Mouse (Mus musculus) gastrocnemius, adult 2 months (tissue): ENCODE measurements at regions not wholly inside any gene's neighbourhood (a gene's known extent, or its start where the extent isn't known, plus 50 kb on each side); places are given as distances from the start of the nearest gene placed in this dataset.
A peak's percentile ranks its signal among the peaks of the same experiment; 100 is the strongest.

Experiments
- DNase-seq: peaks from one replicate; pipeline ENCODE4 v3.0.0; 2022
- H3K27ac ChIP-seq: fragments of 200-600 bp; 2 replicates; pipeline ENCODE4 v1.8.1; 2022; ENCODE audit warnings: mild to moderate bottlenecking
- H3K4me3 ChIP-seq: fragments of 200-600 bp; 2 replicates; pipeline ENCODE4 v1.8.1; 2022; ENCODE audit warnings: mild to moderate bottlenecking, moderate library complexity
- CTCF ChIP-seq: fragments of 200-600 bp; IDR thresholded peaks from 2 replicates; pipeline ENCODE4 v1.8.1; 2022; ENCODE audit warnings: antibody characterized with exemption, mild to moderate bottlenecking, moderate library complexity
- intact Hi-C: fragments of 180-260 bp; cut with DNase I; formaldehyde crosslinking; loops from one replicate; pipeline ENCODE4 v1.15.1; 2025

DNA sequence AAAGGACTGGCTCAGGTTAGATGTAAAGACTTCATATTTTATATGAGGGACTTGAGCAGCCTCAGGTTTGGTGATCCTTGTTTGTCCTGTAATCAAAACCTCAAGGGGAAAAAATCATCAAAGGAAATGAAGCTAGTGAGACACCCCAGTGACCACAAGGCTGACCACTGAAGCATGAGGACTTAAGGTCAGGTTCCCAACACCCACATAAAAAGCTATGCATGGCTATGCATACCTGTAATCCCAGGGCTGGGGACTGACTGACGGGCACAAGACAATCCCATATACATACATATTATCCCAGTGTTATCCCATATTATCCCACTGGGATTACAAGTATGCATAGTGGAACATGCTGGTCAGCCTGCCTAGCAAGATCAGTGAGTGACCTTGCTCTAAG lies 467.5 kb upstream of the Pou3f3 start:
- intact Hi-C loops, result no loop called here
- H3K27ac ChIP-seq, result no peak overlapping the region
- no peak overlapping the region for H3K4me3 ChIP-seq
- no peak for TF ChIP-seq CTCF
- DNase-seq, result no peak

DNA sequence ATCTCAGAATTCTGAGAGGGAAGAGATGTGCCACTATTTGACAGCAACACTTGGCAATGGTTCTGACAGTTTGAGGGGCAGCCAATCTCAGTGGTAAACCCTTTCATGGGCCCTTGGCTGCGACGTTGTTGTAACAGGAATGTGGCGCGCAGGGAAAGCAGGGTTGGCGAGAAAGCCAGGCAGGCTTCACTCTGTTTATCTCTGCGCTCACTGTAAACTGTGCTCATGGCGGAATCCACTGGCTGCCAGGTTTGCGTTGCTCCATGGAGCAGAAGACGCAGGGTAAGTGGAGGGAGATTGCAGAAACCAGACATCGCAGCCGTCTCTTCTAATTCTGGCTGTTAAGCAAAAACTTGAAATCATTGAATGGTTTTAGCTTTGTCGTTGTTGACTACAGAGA lies 465.9 kb upstream of the Pou3f3 start:
- Histone ChIP-seq H3K27ac (no peak overlapping the region), H3K4me3 (no peak overlapping the region)
- no peak for TF ChIP-seq CTCF
- intact Hi-C loops, result no loop called here
- no peak for DNase-seq

DNA sequence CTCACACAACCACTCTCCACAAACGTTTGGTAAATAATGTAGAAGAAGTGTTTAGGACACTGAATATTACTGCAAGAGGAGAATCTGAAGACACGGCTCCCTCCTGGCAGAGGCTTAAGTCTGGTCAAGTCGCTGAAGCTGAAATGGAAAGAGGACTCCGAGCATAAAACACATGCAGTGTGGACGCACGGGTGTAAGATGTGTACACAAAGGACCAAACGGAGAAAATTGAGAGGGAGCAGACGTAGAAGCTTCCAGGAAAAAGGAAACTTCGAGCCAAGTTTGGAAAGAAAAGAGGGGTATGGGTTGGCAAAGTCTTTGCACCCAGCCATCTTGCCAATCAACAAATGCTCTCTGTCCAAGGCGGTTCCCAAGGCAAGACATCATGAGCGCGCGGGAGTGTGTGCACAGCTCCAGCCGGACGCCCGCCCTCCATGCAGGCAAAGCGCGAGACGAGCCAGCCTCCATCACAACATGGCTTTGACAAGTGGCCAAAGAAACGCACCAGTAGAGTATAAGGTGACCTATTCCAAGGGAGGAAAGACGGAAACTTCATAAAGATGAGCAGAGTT lies 465.0 kb upstream of the Pou3f3 start:
- Histone ChIP-seq H3K27ac (no peak overlapping the region), H3K4me3 (no peak overlapping the region)
- intact Hi-C loops, result no loop called here
- TF ChIP-seq CTCF, result no peak
- DNase-seq, result no peak

GRCm38 (mm10) chr1:42231091-42231490 lies 464.5 kb upstream of the Pou3f3 start:
- H3K27ac ChIP-seq, result no peak overlapping the region
- no peak for TF ChIP-seq CTCF
- no peak overlapping the region for H3K4me3 ChIP-seq
- intact Hi-C loops, result no loop called here
- DNase-seq, result no peak

GRCm38 (mm10) chr1:42231897-42232296 lies 463.7 kb upstream of the Pou3f3 start:
- DNase-seq, result no peak
- intact Hi-C loops, result no loop called here
- Histone ChIP-seq H3K27ac (no peak overlapping the region), H3K4me3 (no peak overlapping the region)
- TF ChIP-seq CTCF, result no peak

GRCm38 (mm10) chr1:42232716-42233115 lies 462.9 kb upstream of the Pou3f3 start:
- intact Hi-C loops, result no loop called here
- no peak for TF ChIP-seq CTCF
- no peak for DNase-seq
- no peak overlapping the region for H3K4me3 ChIP-seq
- no peak overlapping the region for H3K27ac ChIP-seq

GRCm38 (mm10) chr1:42233289-42233688 lies 462.3 kb upstream of the Pou3f3 start:
- DNase-seq, result no peak
- Histone ChIP-seq H3K27ac (no peak overlapping the region), H3K4me3 (no peak overlapping the region)
- no peak for TF ChIP-seq CTCF
- intact Hi-C loops, result no loop called here

- intact Hi-C loops, result no loop called here
- no peak overlapping the region for H3K4me3 ChIP-seq
- no peak for DNase-seq
- H3K27ac ChIP-seq, result no peak overlapping the region
- no peak for TF ChIP-seq CTCF
Observed at GRCm38 (mm10) chr1:42236466-42237010, 459.0 kb upstream of the Pou3f3 start.

DNA sequence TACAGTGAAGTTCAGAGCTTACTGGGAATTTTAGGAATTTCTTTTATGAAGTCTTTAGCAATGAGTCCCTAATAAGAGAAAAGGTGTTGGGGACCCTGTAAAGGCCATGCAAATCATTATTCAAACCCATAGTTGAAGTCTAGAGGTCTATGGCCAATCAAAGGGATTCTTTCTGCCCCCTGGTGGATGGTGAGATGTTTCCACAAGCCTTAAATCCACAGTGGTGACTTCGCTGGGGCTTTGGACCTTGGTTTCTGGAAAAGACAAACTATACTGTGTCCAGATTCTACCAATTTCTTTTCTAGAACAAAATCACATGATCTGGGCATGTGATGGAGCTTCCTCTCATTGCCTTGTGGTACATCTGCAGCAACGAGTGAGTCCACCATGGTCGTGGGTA lies 457.2 kb upstream of the Pou3f3 start:
- 0 out of 2 replicates have a peak, but pooled peaks have one; percentile 13 for TF ChIP-seq CTCF
- H3K27ac ChIP-seq, result no peak overlapping the region
- DNase-seq, result no peak
- intact Hi-C loops, result no loop called here
- no peak overlapping the region for H3K4me3 ChIP-seq

GRCm38 (mm10) chr1:42241172-42241571 lies 454.4 kb upstream of the Pou3f3 start:
- no peak for DNase-seq
- no peak for TF ChIP-seq CTCF
- no peak overlapping the region for H3K27ac ChIP-seq
- H3K4me3 ChIP-seq, result no peak overlapping the region
- intact Hi-C loops, result no loop called here

- Histone ChIP-seq H3K27ac (no peak overlapping the region), H3K4me3 (no peak overlapping the region)
- intact Hi-C loops, result no loop called here
- no peak for DNase-seq
- no peak for TF ChIP-seq CTCF
Observed at GRCm38 (mm10) chr1:42241601-42242220, 453.9 kb upstream of the Pou3f3 start.

DNA sequence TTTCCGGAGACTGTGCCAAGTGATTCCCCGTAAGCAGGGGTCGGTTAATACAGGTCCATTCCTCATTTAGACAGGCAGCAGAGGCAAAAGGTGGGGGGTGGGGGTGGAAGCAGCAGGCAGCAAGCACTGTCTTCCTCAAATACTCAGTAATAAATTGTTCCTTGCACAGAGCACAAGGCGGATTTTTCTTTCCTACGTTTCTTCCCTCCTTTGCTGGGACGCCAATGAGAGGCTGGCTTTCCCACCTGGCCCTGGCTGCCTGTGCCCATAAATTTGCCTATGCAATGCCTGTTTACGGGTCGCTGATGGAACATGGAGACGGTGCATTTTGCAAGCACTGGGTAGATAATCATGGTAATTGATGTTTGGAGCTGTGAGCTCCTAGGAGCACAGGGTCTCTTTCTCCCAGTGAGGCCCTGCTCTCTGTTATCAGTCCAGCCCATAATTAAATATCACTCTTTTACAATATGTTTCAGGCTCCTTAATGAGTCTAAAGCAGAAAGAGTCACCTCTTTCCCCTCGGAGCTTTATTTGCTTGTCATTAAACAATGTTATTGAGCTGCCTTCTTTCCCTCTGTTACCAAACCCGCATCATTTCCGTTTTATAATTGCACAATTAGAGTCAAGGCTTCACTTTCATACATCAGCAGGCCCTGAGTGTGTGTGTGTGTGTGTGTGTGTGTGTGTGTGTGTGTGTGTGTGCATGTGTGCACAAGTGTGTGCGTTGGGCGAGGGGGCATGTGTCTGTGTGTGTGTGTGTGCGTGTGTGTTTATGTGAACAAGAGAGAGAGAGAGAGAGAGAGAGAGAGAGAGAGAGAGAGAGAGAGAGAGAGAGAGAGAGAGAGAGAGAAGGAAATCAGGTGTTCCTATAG lies 452.7 kb upstream of the Pou3f3 start:
- no peak overlapping the region for H3K4me3 ChIP-seq
- DNase-seq, result no peak
- no peak overlapping the region for H3K27ac ChIP-seq
- no peak for TF ChIP-seq CTCF
- intact Hi-C loops, result no loop called here

DNA sequence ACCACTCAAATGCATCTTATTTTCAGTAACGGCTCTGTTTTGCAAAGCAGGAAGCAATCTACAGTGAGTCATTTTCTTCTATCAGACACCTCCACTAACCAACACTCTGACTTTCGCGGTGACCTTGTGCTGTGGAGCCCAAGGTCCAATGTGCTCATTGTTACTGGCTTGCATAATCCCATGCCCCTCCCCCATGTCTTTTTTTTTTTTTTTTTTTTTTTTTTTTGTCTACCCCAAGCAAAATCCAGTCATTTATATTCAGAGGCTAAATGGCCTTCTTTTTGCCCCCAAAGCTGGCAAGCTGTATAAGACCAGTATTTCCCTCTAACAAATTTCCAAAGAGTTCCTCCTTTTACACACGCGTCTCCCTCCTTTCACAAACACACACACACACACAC lies 452.1 kb upstream of the Pou3f3 start:
- intact Hi-C loops, result no loop called here
- TF ChIP-seq CTCF, result no peak
- DNase-seq, result no peak
- Histone ChIP-seq H3K27ac (no peak overlapping the region), H3K4me3 (no peak overlapping the region)
